Mouse (Mus musculus) intestine, postnatal 0 days (tissue): Measurements from ENCODE around the gene Sbno2. TPM values are rescaled to one million over a fixed set of nuclear protein-coding genes. Genes with fewer than 3 reads are reported as not detected.

ENCODE experiments used
- ATAC-seq: fragments of 200-750 bp; cut with Nextera tagmentation; 2 replicates; pipeline ENCODE4 v1.8.0; 2017; ENCODE audit warnings: mild to moderate bottlenecking, moderate TSS enrichment, moderate library complexity
- H3K27ac ChIP-seq: fragments of 300-500 bp; sonication (generic); 2 replicates; pipeline ENCODE4 v1.5.1; 2014; ENCODE audit warnings: mild to moderate bottlenecking, low read depth, low read length, moderate library complexity
- H3K27me3 ChIP-seq: fragments of 300-500 bp; sonication (generic); replicated peaks from 2 replicates; pipeline ENCODE4 v1.6.1; 2014; ENCODE audit warnings: low read length, mixed read lengths; ENCODE audit not compliant: control insufficient read depth, insufficient read depth
- H3K36me3 ChIP-seq: fragments of 300-500 bp; sonication (generic); 2 replicates; pipeline ENCODE4 v1.6.1; 2014; ENCODE audit warnings: mild to moderate bottlenecking, moderate library complexity; ENCODE audit not compliant: control insufficient read depth, insufficient read depth
- H3K4me1 ChIP-seq: fragments of 300-500 bp; sonication (generic); replicated peaks from 2 replicates; pipeline ENCODE4 v1.6.1; 2014; ENCODE audit warnings: antibody characterized with exemption, low read length, mixed read lengths; ENCODE audit not compliant: control insufficient read depth, insufficient read depth
- H3K4me2 ChIP-seq: fragments of 300-500 bp; sonication (generic); replicated peaks from 2 replicates; pipeline ENCODE4 v1.6.1; 2014; ENCODE audit warnings: low read depth, mild to moderate bottlenecking, moderate library complexity
- H3K4me3 ChIP-seq: fragments of 300-500 bp; sonication (generic); 2 replicates; pipeline ENCODE4 v1.5.1; 2014; ENCODE audit warnings: low read depth, low read length
- H3K9ac ChIP-seq: fragments of 300-500 bp; sonication (generic); 2 replicates; pipeline ENCODE4 v1.6.1; 2014; ENCODE audit warnings: mild to moderate bottlenecking, low read depth, low read length
- H3K9me3 ChIP-seq: fragments of 300-500 bp; sonication (generic); 2 replicates; pipeline ENCODE4 v1.6.1; 2016; ENCODE audit warnings: mixed run types; ENCODE audit not compliant: control insufficient read depth
- CTCF ChIP-seq: sonication (generic); IDR thresholded peaks from 2 replicates; pipeline ENCODE4 v1.5.1; 2016; ENCODE audit warnings: low read depth, mild to moderate bottlenecking, control low read depth, antibody characterized with exemption, moderate library complexity
- WGBS: fragments of 180-500 bp; shearing (Covaris S2); extraction: QIAGEN DNeasy Blood & Tissue Kit; methylation state at CpG from one replicate; pipeline ENCODE4 v1.1.7; 2014; 5-methylcytosine and 5-hydroxymethylcytosine counted together
- polyA plus RNA-seq: library from polyadenylated mRNA; unstranded; fragments of >200 nt; fragmentation: Nextera tagmentation; extraction: Ambion mirVana; gene quantifications from 2 replicates; pipeline ENCODE4 v1.2.1, GENCODE M21; 2015

Gene Sbno2
- polyA plus RNA-seq, 1 experiment from 2014 or later, result 9.8 TPM

DNA sequence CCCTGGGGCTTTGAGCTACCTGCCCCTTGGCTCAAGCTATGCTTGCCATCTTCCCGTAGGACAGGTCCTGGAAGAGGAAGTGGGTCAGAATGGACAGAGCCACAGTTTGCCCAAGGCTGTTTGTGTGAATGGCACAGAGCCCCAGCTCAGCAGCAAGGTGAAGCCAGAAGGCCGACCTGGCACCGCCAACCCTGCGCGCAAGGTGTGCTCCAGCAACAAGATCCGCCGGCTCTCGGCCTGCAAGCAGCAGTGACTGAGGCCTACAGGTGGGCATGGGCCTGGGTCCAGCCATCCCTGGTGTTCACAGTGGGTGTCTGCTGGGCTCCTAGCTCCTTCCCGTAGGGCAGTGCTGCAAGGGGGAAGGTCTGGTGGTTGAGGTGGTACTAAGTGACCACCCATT is 24.5 kb upstream of the Sbno2 start:
- Histone ChIP-seq H3K4me2 (peak overlapping the region; percentile 21; the same call in 1 of the 2 replicates), H3K27ac (no peak overlapping the region; the same call in 1 of the 2 replicates), H3K9ac (no peak overlapping the region), H3K4me3 (no peak overlapping the region), H3K36me3 (peaks cover 75% of the 10 kb centered on the region), H3K9me3 (no peaks in the 10 kb centered on the region), H3K4me1 (peaks cover 5% of the 10 kb centered on the region; the same call in 1 of the 2 replicates), H3K27me3 (no peaks in the 10 kb centered on the region)
- WGBS, result 79% methylated on average over 9 of the region's 9 CpGs
- no peak for TF ChIP-seq CTCF
- ATAC-seq, result no peak

DNA sequence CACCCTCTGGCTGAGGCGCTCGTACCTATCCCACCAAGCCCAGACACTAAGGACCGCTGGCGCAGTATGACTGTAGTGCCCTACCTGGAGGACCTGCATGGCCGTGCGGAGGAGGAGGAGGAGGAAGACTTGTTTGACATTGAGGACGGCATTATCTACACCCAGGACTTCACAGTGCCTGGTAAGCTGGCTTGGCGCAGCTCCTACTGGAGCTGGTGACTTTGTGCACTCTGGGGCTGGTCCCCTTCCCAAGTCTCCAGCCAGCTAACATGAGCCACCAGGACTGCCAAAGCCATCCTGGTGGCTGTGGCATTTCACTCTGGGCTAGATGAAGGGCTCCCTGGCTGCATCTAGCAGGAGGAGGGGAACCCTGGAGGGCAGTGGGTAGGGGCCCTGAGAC is 22.5 kb upstream of the Sbno2 start:
- H3K4me1 ChIP-seq, result peaks cover 5% of the 10 kb centered on the region; the same call in 1 of the 2 replicates
- H3K27ac ChIP-seq, result no peak overlapping the region
- ATAC-seq, result no peak
- TF ChIP-seq CTCF, result no peak
- no peaks in the 10 kb centered on the region for H3K27me3 ChIP-seq
- H3K36me3 ChIP-seq, result peaks cover 86% of the 10 kb centered on the region
- no peak overlapping the region for H3K4me2 ChIP-seq
- 88% methylated on average over 8 of the region's 8 CpGs for WGBS
- no peak overlapping the region for H3K9ac ChIP-seq
- H3K4me3 ChIP-seq, result no peak overlapping the region
- no peaks in the 10 kb centered on the region for H3K9me3 ChIP-seq

DNA sequence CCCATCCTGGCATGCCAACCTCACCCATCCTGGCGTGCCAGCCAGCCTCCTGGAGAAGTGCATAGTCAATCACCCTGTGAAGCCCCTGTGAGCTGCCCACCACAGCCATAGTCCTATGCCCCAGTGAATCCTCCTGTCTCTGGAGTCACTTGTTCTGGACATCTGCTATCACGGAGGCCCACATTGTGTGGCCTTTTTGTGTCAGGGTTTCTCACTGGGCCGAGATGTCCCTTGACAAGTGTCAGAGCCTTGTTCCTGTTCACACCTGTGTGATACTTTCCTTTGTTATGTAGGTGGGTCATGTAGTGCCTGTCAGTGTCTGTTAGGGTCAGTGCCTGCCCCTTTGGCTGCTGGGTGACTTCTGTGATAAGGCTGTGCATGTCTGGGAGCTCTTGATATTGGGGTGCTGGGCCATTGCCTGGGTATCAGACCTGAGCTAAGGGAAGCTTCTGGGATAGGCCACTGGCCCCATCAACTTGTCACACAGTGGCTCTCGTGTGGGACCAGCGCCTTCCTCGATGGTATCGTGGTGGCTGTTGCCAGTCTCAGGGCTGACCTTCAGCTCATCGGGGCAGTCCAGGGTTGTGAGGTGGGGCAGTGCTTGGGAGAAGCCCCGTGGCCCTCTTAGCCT is 18.7 kb upstream of the Sbno2 start:
- Histone ChIP-seq H3K9me3 (no peaks in the 10 kb centered on the region), H3K9ac (no peak overlapping the region), H3K27ac (no peak overlapping the region), H3K4me1 (no peaks in the 10 kb centered on the region), H3K27me3 (no peaks in the 10 kb centered on the region), H3K4me2 (no peak overlapping the region), H3K36me3 (peaks cover 68% of the 10 kb centered on the region), H3K4me3 (no peak overlapping the region)
- 91% methylated on average over 9 of the region's 9 CpGs for WGBS
- no peak for ATAC-seq
- TF ChIP-seq CTCF, result no peak

DNA sequence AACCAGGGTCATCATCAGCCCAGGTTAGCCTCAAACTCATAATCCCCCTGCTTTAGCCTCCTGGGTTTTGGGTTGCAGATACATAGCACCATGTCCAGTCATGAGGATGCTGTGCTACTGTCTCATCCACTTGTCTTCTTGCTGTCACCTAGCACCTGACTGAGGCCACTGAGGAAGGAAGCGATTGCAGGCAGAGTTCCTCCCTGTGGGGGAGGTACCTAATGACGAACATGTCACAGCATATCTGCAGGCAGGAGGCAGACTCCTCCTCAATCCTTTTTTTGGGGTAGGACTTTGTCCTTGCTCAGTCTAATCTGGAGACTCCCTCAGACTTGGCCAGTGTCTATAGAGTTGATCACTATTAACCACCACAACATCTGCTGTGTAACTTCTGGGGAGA is 16.3 kb upstream of the Sbno2 start:
- no peak for TF ChIP-seq CTCF
- Histone ChIP-seq H3K4me1 (no peaks in the 10 kb centered on the region; the same call in 1 of the 2 replicates), H3K36me3 (peaks cover 47% of the 10 kb centered on the region), H3K9me3 (no peaks in the 10 kb centered on the region), H3K27ac (no peak overlapping the region), H3K27me3 (no peaks in the 10 kb centered on the region), H3K9ac (no peak overlapping the region), H3K4me3 (no peak overlapping the region), H3K4me2 (no peak overlapping the region)
- WGBS, result 78% methylated on average over 2 of the region's 2 CpGs
- ATAC-seq, result no peak

DNA sequence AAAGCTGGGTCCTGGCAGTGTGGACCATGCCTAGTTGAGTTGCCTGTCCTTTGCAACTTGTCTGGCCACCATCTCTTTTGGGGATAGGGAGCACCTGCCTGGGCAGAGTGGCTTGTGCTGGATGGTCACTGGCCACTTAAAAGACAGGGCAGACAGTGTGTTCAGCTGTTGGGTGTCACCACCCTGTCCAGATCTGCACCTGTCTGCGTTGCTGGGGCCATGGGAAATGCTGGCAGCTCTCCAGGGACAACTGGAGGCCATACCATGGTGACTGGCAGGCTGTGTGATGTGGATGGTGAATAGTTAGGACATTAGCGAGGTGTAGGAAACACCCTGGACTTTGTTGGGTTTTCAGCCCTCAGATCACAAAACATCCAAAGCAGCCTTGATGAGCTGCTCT is 14.8 kb upstream of the Sbno2 start:
- WGBS, result 53% methylated on average over 2 of the region's 2 CpGs
- Histone ChIP-seq H3K9ac (no peak overlapping the region), H3K9me3 (no peaks in the 10 kb centered on the region), H3K27me3 (no peaks in the 10 kb centered on the region), H3K36me3 (peaks cover 33% of the 10 kb centered on the region), H3K4me1 (no peaks in the 10 kb centered on the region; the same call in 1 of the 2 replicates), H3K4me3 (no peak overlapping the region), H3K4me2 (no peak overlapping the region), H3K27ac (no peak overlapping the region)
- no peak for TF ChIP-seq CTCF
- ATAC-seq, result no peak

DNA sequence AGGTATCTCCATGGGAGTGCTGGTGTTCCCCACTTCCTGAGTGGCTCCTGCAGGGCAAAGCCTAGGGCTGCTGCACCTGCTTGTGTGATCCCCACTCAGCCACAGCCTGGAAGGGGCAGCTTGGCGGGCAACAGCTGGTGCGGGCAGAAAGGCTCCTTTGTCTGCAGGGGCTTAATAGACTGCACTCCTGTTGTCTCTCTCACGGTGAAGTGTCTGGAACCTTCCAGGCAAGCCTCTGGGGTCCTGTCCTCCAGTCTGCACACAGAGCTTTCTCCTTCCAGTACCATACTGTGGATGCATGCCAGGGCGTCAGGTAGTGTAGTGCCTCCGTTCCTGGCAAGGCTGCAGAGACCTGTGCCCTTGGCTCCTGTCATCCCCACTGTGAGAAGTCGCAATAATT is 13.2 kb upstream of the Sbno2 start:
- Histone ChIP-seq H3K4me3 (no peak overlapping the region), H3K9ac (no peak overlapping the region), H3K27me3 (no peaks in the 10 kb centered on the region), H3K27ac (no peak overlapping the region; the same call in 1 of the 2 replicates), H3K4me2 (peak overlapping the region; percentile 87), H3K36me3 (peaks cover 19% of the 10 kb centered on the region), H3K4me1 (no peaks in the 10 kb centered on the region; the same call in 1 of the 2 replicates), H3K9me3 (no peaks in the 10 kb centered on the region)
- no peak for TF ChIP-seq CTCF
- no peak for ATAC-seq
- WGBS, result 79% methylated on average over 6 of the region's 6 CpGs
